Mouse (Mus musculus): ENCODE data around the gene Degs2.

DNA sequence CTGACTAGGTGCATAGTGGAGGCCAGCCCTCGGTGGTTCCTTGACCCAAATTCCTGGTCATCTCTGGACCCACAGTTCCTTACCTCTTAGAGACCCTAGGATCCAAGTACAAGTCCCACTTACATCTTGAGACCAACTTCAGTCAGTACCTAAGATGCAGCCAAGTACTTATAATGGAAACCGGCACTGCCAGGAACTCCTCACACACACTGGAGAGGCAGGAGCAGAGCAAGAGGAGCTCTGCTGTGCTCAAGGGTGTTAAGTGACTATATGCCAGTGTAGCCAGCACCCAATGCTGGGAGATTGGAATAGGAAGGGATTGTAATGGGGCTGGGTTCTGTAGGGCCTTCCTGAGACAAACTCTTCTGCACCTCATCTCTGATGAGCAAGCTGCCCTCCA lies 27.2 kb downstream of the Degs2 start:
- TF ChIP-seq POLR2A (IDR thresholded peaks at IDR 0.05; ENCODE audit: low read depth, low read length), result no peak
- no peak for TF ChIP-seq CTCF (conservative IDR thresholded peaks at IDR 0.05; ENCODE audit: insufficient read depth, insufficient read length, low read depth, low read length)
